Mouse (Mus musculus) MEL (cell line): ENCODE results near the gene Pacsin2. TPM values are rescaled to one million over a fixed set of nuclear protein-coding genes. Genes with fewer than 3 reads are reported as not detected.

Source experiments
- DNase-seq: peaks from one replicate; pipeline ENCODE4 v3.0.0; 2011; ENCODE audit warnings: low read depth, low spot score
- H3K27ac ChIP-seq: 2 replicates; pipeline ENCODE4 v1.5.1; 2012; ENCODE audit warnings: low read depth, mild to moderate bottlenecking, control low read depth, low read length, moderate library complexity; ENCODE audit not compliant: control insufficient read depth
- H3K27me3 ChIP-seq, 2 experiments: fragments of 150-350 bp in 1 of 2; sonication (generic) in 1 of 2; 2 replicates each; pipeline ENCODE4 v1.6.1; 2012; ENCODE audit warnings: low read length in 2 of 2, mild to moderate bottlenecking in 2 of 2, improper control_type of control experiment in 1 of 2, moderate library complexity in 1 of 2; ENCODE audit not compliant: insufficient read depth in 2 of 2, control insufficient read depth in 1 of 2
- H3K36me3 ChIP-seq, 2 experiments: 2 replicates each; pipeline ENCODE4 v1.6.1; 2012 to 2014; ENCODE audit warnings: low read length in 2 of 2, improper control_type of control experiment in 1 of 2, inconsistent platforms in 1 of 2, mild to moderate bottlenecking in 1 of 2; ENCODE audit not compliant: insufficient read depth in 2 of 2, control insufficient read depth in 1 of 2
- H3K4me1 ChIP-seq, 2 experiments: fragments of 150-350 bp in 1 of 2; sonication (generic) in 1 of 2; 2 replicates each; pipeline ENCODE4 v1.6.1; 2012; ENCODE audit warnings: low read length in 2 of 2, improper control_type of control experiment in 1 of 2, mild to moderate bottlenecking in 1 of 2; ENCODE audit not compliant: insufficient read depth in 2 of 2, control insufficient read depth in 1 of 2
- H3K4me3 ChIP-seq, 2 experiments: fragments of 150-350 bp in 1 of 2; sonication (generic) in 1 of 2; 2 replicates each; pipeline ENCODE4 v1.5.1; 2012; ENCODE audit warnings: low read depth in 2 of 2, low read length in 2 of 2, mild to moderate bottlenecking in 2 of 2, moderate library complexity in 2 of 2, control low read depth in 1 of 2, improper control_type of control experiment in 1 of 2; ENCODE audit not compliant: control insufficient read depth in 1 of 2, insufficient read depth in 1 of 2
- H3K79me2 ChIP-seq: 2 replicates; pipeline ENCODE4 v1.6.1; 2012; ENCODE audit warnings: mild to moderate bottlenecking, low read length, moderate library complexity; ENCODE audit not compliant: control insufficient read depth, poor library complexity, insufficient read depth
- H3K9ac ChIP-seq: 2 replicates; pipeline ENCODE4 v1.6.1; 2012; ENCODE audit warnings: low read depth, mild to moderate bottlenecking, control low read depth, low read length, moderate library complexity; ENCODE audit not compliant: control insufficient read depth, poor library complexity, severe bottlenecking
- H3K9me3 ChIP-seq: fragments of 150-350 bp; sonication (generic); replicated peaks from 2 replicates; pipeline ENCODE4 v1.6.1; 2012; ENCODE audit warnings: mild to moderate bottlenecking, low read length, improper control_type of control experiment, moderate library complexity; ENCODE audit not compliant: insufficient read depth
- BHLHE40 ChIP-seq: IDR thresholded peaks from 2 replicates; pipeline ENCODE4 v1.6.1; 2012; ENCODE audit warnings: low read depth, mild to moderate bottlenecking, inconsistent platforms, low read length, improper control_type of control experiment, borderline replicate concordance
- CHD1 ChIP-seq: IDR thresholded peaks from 2 replicates; pipeline ENCODE4 v1.6.1; 2012; ENCODE audit warnings: low read depth, mild to moderate bottlenecking, inconsistent platforms, low read length, improper control_type of control experiment
- CTCF ChIP-seq, 3 experiments: IDR thresholded peaks in 2 of 3; conservative IDR thresholded peaks in 1 of 3; 2 replicates each; pipeline ENCODE4 v1.5.1; 2011 to 2012; ENCODE audit warnings: low read length in 3 of 3, low read depth in 2 of 3, mild to moderate bottlenecking in 2 of 3, improper control_type of control experiment in 1 of 3, inconsistent platforms in 1 of 3, mixed read lengths in 1 of 3, moderate library complexity in 1 of 3; ENCODE audit not compliant: control insufficient read depth in 1 of 3, insufficient read depth in 1 of 3, poor library complexity in 1 of 3, severe bottlenecking in 1 of 3
- E2F4 ChIP-seq: IDR thresholded peaks from 2 replicates; pipeline ENCODE4 v1.6.1; 2011; ENCODE audit warnings: low read depth, low read length, improper control_type of control experiment, borderline replicate concordance
- ELF1 ChIP-seq: IDR thresholded peaks from 2 replicates; pipeline ENCODE4 v1.6.1; 2014; ENCODE audit warnings: low read depth, mild to moderate bottlenecking, inconsistent platforms, low read length, improper control_type of control experiment, moderate library complexity
- ETS1 ChIP-seq: IDR thresholded peaks from 2 replicates; pipeline ENCODE4 v1.6.1; 2012; ENCODE audit warnings: low read depth, mild to moderate bottlenecking, inconsistent platforms, low read length, improper control_type of control experiment, moderate library complexity
- GABPA ChIP-seq: IDR thresholded peaks from 2 replicates; pipeline ENCODE4 v1.6.1; 2012; ENCODE audit warnings: low read depth, mild to moderate bottlenecking, inconsistent platforms, low read length, improper control_type of control experiment, moderate library complexity
- GATA1 ChIP-seq: IDR thresholded peaks from 2 replicates; pipeline ENCODE4 v1.6.1; 2011; ENCODE audit warnings: low read depth, low read length, improper control_type of control experiment
- MAZ ChIP-seq: IDR thresholded peaks from 2 replicates; pipeline ENCODE4 v1.6.1; 2012; ENCODE audit warnings: low read depth, mild to moderate bottlenecking, inconsistent platforms, low read length, improper control_type of control experiment
- MXI1 ChIP-seq: IDR thresholded peaks from 2 replicates; pipeline ENCODE4 v1.6.1; 2011; ENCODE audit warnings: mild to moderate bottlenecking, low read depth, low read length, improper control_type of control experiment
- MYB ChIP-seq: IDR thresholded peaks from 2 replicates; pipeline ENCODE4 v1.6.1; 2011; ENCODE audit warnings: mild to moderate bottlenecking, low read depth, low read length, improper control_type of control experiment
- MYC ChIP-seq: IDR thresholded peaks from 2 replicates; pipeline ENCODE4 v1.6.1; 2011; ENCODE audit warnings: low read depth, mild to moderate bottlenecking, low read length, improper control_type of control experiment, moderate library complexity
- NRF1 ChIP-seq: IDR thresholded peaks from 2 replicates; pipeline ENCODE4 v1.6.1; 2014; ENCODE audit warnings: low read depth, mild to moderate bottlenecking, inconsistent platforms, low read length, improper control_type of control experiment, moderate library complexity; ENCODE audit not compliant: poor library complexity, insufficient read depth, severe bottlenecking
- POLR2A ChIP-seq, 2 experiments: IDR thresholded peaks; 2 replicates each; pipeline ENCODE4 v1.6.1; 2011 to 2012; ENCODE audit warnings: low read length in 2 of 2, mild to moderate bottlenecking in 2 of 2, control low read depth in 1 of 2, improper control_type of control experiment in 1 of 2, low read depth in 1 of 2, moderate library complexity in 1 of 2; ENCODE audit not compliant: control insufficient read depth in 1 of 2, insufficient read depth in 1 of 2, poor library complexity in 1 of 2
- POLR2AphosphoS2 ChIP-seq: IDR thresholded peaks from 2 replicates; pipeline ENCODE4 v1.6.1; 2011; ENCODE audit warnings: low read length, improper control_type of control experiment
- RAD21 ChIP-seq: IDR thresholded peaks from 2 replicates; pipeline ENCODE4 v1.6.1; 2011; ENCODE audit warnings: mild to moderate bottlenecking, low read depth, low read length, improper control_type of control experiment
- TAL1 ChIP-seq: IDR thresholded peaks from 2 replicates; pipeline ENCODE4 v1.6.1; 2012; ENCODE audit warnings: mild to moderate bottlenecking, inconsistent platforms, low read length, moderate library complexity, mixed read lengths
- TBP ChIP-seq: IDR thresholded peaks from 2 replicates; pipeline ENCODE4 v1.8.0; 2011; ENCODE audit warnings: low read depth, low read length, improper control_type of control experiment
- TCF12 ChIP-seq: IDR thresholded peaks from 2 replicates; pipeline ENCODE4 v1.6.1; 2014; ENCODE audit warnings: low read depth, mild to moderate bottlenecking, inconsistent platforms, low read length, improper control_type of control experiment, moderate library complexity
- UBTF ChIP-seq: IDR thresholded peaks from 2 replicates; pipeline ENCODE4 v1.6.1; 2012; ENCODE audit warnings: low read depth, mild to moderate bottlenecking, inconsistent platforms, low read length, improper control_type of control experiment, moderate library complexity, borderline replicate concordance; ENCODE audit not compliant: insufficient read depth
- ZC3H11A ChIP-seq: IDR thresholded peaks from 2 replicates; pipeline ENCODE4 v1.6.1; 2012; ENCODE audit warnings: low read depth, mild to moderate bottlenecking, inconsistent platforms, low read length, improper control_type of control experiment
- ZMIZ1 ChIP-seq: IDR thresholded peaks from 2 replicates; pipeline ENCODE4 v1.6.1; 2012; ENCODE audit warnings: low read depth, mild to moderate bottlenecking, inconsistent platforms, low read length, improper control_type of control experiment, moderate library complexity
- polyA plus RNA-seq, 2 experiments: library from polyadenylated mRNA; stranded (reverse) in 1 of 2; unstranded in 1 of 2; fragments of >175 nt in 1 of 2; fragments of >200 nt in 1 of 2; gene quantifications; 2 replicates each; pipeline versions ENCODE4 v1.2.1 to v1.2.4; 2012; ENCODE audit warnings: low replicate concordance in 2 of 2, low read depth in 1 of 2; ENCODE audit not compliant: insufficient read length in 2 of 2, insufficient read depth in 1 of 2, missing spikeins in 1 of 2
- total RNA-seq: library from RNA; depleted of rRNA; stranded (reverse); fragments of 300-350 nt; gene quantifications from 2 replicates; pipeline ENCODE4 v1.2.3, GENCODE M21; 2012

The Pacsin2 gene
- total and polyA plus RNA-seq, 3 experiments, result 58.7 to 425 (median 103) TPM

- TF ChIP-seq MYB, result no peak; the same call in 1 of the 2 replicates
- peak; percentile 79 for TF ChIP-seq GATA1
- no peak for TF ChIP-seq UBTF
- no peak for TF ChIP-seq BHLHE40
- no peak for TF ChIP-seq RAD21
- no peak for TF ChIP-seq E2F4
- no peak for TF ChIP-seq TCF12
- no peak for TF ChIP-seq MAZ
- no peak for TF ChIP-seq POLR2AphosphoS2
- 0 out of 2 replicates have a peak, but pooled peaks have one; percentile 38 for TF ChIP-seq ELF1
- TF ChIP-seq TAL1, result no peak
- 0 out of 2 replicates have a peak, but pooled peaks have one; percentile 36 for TF ChIP-seq MYC
- TF ChIP-seq ZMIZ1, result no peak
- TF ChIP-seq GABPA, result no peak
- TF ChIP-seq CTCF (IDR thresholded peaks at IDR 0.05 in 2 of 3, conservative IDR thresholded peaks at IDR 0.05 in 1 of 3; ENCODE audit: control insufficient read depth in 1 of 3, insufficient read depth in 1 of 3, low read depth in 2 of 3, low read length in 3 of 3, poor library complexity in 1 of 3, severe bottlenecking in 1 of 3), result no peak
- 0 out of 2 replicates have a peak, but pooled peaks have one; percentile 45 for TF ChIP-seq ETS1
- TF ChIP-seq NRF1, result no peak
- no peak for TF ChIP-seq MXI1
- TF ChIP-seq, all 39 proteins: peak for 7
Measured at GRCm38 (mm10) chr15:83476593-83477273, 12.3 kb upstream of the Pacsin2 start (continued).

DNA sequence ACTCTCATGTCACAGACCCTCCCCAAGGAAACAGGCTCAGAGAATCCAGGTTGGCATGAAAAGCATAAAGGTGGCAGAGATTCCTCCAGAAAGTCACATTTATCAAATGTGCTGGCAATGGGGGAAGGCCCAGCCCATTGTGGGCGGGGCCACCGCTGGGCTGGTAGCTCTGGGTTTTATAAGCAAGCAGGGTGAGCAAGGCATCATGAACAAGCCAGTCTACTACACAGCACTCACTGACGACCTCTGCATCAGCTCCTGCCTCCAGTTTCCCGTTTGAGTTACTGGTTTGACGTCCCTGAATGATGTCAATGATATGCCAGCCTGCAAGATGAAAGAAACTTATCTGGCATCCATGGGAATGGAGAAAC, 10.0 kb upstream of the Pacsin2 start:
- no peak for TF ChIP-seq ZC3H11A
- peak; percentile 71 for TF ChIP-seq TBP
- no peak for TF ChIP-seq POLR2AphosphoS2
- no peak for TF ChIP-seq CHD1
- TF ChIP-seq POLR2A (IDR thresholded peaks at IDR 0.05; ENCODE audit: control insufficient read depth in 1 of 2, insufficient read depth in 1 of 2, low read depth in 1 of 2, low read length in 2 of 2, poor library complexity in 1 of 2), result no peak
- Histone ChIP-seq H3K27me3 (no peaks in the 10 kb centered on the region), H3K9me3 (no peaks in the 10 kb centered on the region), H3K9ac (peak overlapping the region; percentile 24), H3K4me3 (peak overlapping the region; percentile 32 to 59), H3K36me3 (peaks cover 0 to 7% of the 10 kb centered on the region in 2 experiments; a peak in 2 of 4 replicates), H3K4me1 (peaks cover 14 to 32% of the 10 kb centered on the region in 2 experiments), H3K79me2 (no peaks in the 10 kb centered on the region), H3K27ac (0 out of 2 replicates have a peak overlapping the region, but pooled peaks have one; percentile 9)
- peak; percentile 82 for DNase-seq
